Mouse (Mus musculus) spleen, adult 2 months (tissue): Measurements from ENCODE around the gene Hscb.
"Not testable (repeated sequence)": the region's sequence is repeated elsewhere in the genome, so short reads cannot be mapped to it uniquely, and the experiment has no call there.

Experiments
- CTCF ChIP-seq: fragments of 200-500 bp; IDR thresholded peaks from 2 replicates; pipeline ENCODE4 v1.5.1; 2011; ENCODE audit warnings: mild to moderate bottlenecking, inconsistent platforms; ENCODE audit not compliant: insufficient read depth, insufficient read length, insufficient replicate concordance; ENCODE audit errors: extremely low read depth
- POLR2A ChIP-seq: fragments of 200-500 bp; IDR thresholded peaks from 2 replicates; pipeline ENCODE4 v1.6.1; 2011; ENCODE audit warnings: low read depth, low read length, inconsistent platforms

DNA sequence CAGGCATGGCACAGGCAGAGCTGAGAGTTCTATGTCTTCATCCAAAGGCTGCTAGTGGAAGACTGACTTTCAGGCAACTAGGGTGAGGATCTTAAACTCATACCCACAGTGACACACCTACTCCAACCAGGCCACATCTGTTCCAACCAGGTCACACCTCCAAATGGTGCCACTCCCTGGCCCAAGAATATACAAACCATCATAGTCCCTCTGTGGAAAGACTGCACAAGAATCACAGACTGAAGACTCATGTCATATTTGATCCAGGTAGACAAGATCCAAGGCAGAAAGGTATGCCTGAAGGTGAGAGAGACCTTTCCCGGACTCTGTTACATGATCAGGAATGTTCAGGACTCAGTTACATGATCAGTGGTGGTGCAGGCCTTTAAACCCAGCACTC lies 38.9 kb upstream of the Hscb start:
- not testable (repeated sequence) for TF ChIP-seq CTCF, POLR2A
